Mouse (Mus musculus) megakaryocyte progenitor cell, adult 5-6 weeks (primary cell): ENCODE measurements around the gene Tfap2e. TPM values are rescaled to one million over a fixed set of nuclear protein-coding genes. Genes with fewer than 3 reads are reported as not detected.

Experiments used
- ATAC-seq: replicated peaks from 2 replicates; pipeline ENCODE4 v1.8.0; 2016; ENCODE audit warnings: mild to moderate bottlenecking, moderate TSS enrichment, inconsistent platforms; ENCODE audit not compliant: poor library complexity
- total RNA-seq, 2 experiments: library from RNA; stranded (forward) in 1 of 2; stranded (reverse) in 1 of 2; fragments of 157-497, 149-512 nt in 1 of 2; fragments of 200-1000 nt in 1 of 2; gene quantifications; 2 replicates each; pipeline versions ENCODE4 v1.2.3 to v1.2.4; 2015 to 2017

Tfap2e gene
- total RNA-seq, 2 experiments from 2014 or later = not detected

GRCm38 (mm10) chr4:126752024-126752607, 16.1 kb upstream of the Tfap2e start:
- no peak for ATAC-seq

DNA sequence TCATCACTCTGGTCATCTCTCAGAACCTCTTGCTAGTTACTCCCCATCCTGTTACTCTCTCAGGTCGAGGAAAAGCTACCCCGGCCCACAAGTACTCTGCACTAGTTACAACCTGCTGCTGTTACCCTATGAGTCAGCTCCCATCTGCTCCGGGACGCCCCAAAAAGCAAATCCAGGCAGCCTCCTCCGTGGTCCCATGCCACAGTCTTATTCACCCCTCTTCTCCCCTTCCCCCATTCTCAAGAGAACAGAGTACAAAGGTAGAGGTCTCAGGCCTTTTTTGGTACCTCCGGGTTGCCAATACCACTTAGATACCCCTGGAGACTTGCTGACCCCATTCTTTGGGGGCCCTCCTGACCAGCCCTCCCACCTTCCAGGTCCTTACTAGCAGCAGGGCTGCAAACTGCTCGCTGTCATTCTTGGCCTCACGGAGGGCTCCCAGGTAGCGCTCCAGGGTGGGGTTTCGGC, 15.6 kb upstream of the Tfap2e start:
- no peak for ATAC-seq

- ATAC-seq = no peak
Observed at GRCm38 (mm10) chr4:126750863-126751555, 15.0 kb upstream of the Tfap2e start.

- no peak for ATAC-seq
Observed at GRCm38 (mm10) chr4:126750046-126750683, 14.1 kb upstream of the Tfap2e start.

DNA sequence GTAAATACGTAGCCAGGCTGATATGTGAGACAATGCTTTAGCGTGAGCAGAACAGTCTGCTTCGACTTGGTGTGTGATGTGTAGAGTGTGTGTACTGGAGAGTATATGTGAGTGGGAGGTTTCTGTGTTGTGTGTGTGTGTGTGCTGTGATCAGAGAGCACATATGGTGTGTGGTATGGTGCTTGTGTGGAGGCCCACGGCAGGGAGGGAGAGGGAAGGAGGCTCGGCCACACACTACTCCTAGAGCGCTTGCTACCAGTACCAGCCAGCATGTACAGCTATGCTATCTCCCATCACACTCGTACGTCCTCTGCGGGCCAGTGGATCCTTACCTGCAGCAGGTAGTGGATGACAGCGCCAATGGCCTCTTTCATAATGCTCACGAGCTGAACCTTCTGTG, 13.5 kb upstream of the Tfap2e start:
- no peak for ATAC-seq

GRCm38 (mm10) chr4:126748381-126748780, 12.3 kb upstream of the Tfap2e start:
- no peak for ATAC-seq

DNA sequence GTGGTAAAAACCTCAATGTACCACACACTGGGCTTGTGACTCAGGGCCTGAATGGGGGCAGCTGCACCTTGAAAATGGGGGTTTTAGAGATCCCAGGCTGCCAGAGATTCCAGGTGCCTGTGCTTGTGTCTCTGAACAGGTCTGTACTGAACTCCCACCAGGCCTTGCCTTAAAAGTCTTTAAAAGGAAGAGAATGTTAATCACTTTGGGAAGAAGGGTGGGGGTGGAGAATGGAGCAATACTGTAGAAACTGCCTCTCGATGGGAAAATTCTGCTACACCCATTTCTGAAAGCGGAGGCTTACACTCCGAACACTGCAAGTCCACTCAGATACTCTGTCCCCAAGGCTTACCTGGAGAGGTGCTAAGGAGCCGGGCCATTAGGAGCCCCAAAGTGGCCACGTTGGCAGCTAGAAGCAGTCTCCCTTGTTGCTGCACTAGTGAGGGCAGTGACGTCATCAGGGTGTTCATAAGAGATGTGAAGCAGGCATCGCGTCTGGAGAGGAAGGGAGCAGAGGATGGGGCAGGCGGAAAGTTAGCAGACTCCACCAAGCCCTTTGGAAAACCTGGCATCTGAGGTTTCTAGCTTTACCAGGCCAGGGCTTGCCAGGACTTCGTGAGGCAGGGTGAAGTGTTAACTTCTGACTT, 10.3 kb upstream of the Tfap2e start:
- ATAC-seq = no peak

DNA sequence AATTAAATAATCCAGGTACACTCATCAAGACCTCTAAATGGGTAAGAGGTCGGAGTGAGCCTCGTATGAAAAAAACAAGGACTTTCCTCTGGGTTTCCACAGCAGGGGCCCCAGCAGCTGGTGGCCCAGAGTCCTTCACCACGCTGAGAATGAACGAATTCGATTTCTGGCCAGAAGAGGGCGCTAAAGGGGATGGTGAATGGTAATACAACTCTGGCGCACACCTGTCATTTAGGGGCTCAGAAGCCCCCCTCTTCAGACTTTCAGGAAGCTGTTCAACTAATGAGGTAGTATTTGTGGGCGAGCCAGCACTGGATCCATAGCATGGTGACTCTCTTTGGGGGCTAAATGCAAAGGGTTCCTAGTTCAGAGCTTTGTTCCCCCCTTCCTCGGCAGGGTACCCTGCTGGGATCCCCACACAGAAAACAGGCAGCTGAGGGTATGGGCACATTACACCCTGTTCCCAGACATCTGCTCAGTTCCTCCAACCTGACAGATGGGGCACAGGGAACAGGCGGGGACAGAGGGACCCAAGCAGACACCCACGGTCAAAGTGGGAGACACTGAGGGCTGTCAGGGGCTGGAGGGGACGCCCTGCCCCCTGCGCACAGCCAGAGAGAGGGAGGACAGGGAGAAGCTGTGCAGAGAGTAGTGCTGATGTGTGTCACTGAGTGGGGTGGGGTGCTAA, 9.6 kb upstream of the Tfap2e start:
- peak; percentile 61 for ATAC-seq

DNA sequence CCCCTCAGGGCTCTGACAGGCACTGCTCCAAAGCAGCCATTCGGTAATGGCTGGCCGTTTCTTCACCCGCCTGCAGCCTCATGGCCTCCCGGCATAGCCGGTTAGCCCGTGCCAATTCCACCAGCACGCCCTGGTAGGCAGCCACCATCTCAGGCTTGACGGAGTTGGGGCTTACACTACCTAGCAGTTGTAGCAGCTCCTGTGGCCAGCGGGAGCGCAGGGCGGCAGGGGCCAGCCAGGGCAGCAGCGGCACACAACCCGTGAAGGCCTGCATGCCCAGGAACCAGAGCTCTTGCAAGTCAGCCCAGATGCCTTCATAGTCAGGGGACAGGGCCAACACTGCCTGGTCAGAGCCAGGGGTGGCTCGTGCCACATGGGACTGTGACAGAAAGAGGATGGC, 8.8 kb upstream of the Tfap2e start:
- ATAC-seq = no peak

DNA sequence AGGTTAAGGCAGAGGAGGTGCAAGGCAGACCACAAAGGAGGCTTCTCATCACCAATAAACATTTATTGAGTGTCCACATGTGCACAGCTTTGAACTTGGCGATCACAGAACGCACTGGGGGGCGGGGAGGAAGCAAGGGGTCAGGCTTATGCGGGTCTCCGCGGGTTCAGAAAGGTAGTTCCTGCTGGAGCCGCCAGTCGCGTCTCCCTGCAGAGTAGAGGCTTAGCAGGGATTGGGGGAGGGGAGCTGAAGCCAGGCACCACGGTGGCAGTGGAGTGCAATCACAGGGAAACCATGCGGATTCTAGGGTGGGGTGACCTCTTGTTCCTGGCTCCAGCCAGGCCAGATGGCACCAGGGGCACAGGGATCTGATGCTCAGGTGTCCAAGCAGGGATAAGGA, 7.7 kb upstream of the Tfap2e start:
- no peak for ATAC-seq

GRCm38 (mm10) chr4:126742976-126743375, 6.9 kb upstream of the Tfap2e start:
- no peak for ATAC-seq

DNA sequence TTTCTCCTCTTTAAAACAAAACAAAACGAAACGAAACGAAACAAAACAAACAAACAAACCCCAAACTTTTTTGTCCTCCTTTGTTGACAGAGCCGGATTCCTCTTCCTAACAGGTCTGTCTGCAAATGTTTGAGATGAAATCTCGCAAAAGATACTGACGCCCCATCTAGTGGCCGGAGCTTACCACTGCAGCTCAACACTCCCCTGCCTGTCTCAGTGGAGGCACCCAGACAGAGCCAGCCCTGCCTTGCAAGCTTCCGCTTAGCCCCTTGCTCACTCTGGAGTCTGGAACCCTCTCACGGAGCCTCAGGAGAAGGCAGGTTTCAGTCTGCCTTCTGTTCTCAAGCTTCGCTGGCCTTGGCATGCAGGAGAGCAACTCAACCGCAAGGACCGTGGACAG, 5.4 kb upstream of the Tfap2e start:
- ATAC-seq = peak; percentile 90

- peak; percentile 41; the same call in 1 of the 2 replicates for ATAC-seq
Observed at GRCm38 (mm10) chr4:126739966-126740676, 4.1 kb upstream of the Tfap2e start.

DNA sequence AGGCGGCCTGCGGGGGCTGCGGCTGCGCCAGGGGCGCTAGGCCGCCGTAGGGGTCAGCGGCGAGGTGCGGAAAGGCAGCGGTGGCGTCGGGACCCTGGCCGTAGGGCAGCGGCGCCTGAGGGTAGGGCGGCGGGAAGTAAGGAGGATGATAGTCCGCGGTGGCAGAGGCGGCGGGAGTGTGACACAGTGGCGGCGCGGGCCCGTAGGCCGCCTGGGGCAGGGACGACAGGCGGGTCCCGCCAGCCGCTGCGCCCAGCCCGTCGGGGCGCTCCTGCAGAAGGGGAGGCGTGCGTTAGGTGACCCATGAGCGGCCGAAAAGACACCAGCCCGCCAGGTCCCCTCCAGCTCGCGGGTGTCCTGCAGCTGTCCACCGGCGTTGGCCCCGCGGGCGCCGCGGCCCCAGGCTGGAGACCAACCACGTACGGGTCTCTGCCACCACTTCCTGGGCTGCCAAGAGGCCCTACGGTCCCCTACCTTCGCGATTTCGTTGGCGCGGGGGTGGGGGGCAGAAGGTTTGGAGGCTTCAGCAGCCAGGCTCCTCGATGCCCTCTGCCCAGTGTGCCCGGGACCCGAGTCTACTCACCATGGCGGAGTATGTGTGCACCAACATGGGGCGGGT, 549 bp downstream of the Tfap2e start:
- ATAC-seq = peak; percentile 2; the same call in 1 of the 2 replicates

DNA sequence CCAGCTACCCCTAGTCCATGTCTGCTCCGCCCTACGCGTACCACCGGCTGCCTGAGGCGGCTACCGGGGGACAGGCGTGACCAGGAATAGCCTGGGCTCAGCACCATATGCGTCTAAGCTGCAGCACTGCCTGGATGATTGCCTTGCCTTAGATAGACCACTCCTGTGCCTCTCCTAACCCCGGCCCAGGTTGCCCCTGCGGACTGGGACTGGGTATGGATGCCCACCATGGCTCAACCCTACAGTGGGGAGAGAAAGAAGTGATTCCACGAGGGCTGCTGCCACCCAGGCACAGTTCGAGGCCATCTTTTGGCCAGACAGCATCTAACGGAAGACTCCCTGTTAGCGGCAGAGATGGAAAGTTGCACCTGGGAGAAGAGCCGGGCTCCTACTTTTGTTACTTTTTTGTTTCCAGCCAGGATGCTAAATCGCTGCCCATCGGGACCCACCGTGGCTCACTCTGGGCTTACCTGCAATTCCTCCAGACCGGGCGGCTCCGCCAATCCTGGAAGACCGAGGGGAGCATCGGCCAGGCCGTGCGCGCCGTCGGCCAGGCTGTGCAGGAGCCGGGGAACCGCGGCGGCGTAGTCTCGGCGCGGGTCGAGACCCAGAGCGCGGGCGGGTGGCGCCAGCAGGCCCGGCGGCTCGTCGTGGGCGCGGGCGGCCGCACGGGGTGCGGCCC, 1.2 kb downstream of the Tfap2e start:
- 0 out of 2 replicates have a peak, but pooled peaks have one; percentile 19 for ATAC-seq

GRCm38 (mm10) chr4:126734001-126734603, 1.9 kb downstream of the Tfap2e start:
- no peak for ATAC-seq

- no peak for ATAC-seq
Observed at GRCm38 (mm10) chr4:126732531-126733380, 3.3 kb downstream of the Tfap2e start.

- ATAC-seq = no peak
Observed at GRCm38 (mm10) chr4:126732111-126732510, 3.9 kb downstream of the Tfap2e start.
